Mouse (Mus musculus) thymus, postnatal 14 days (tissue): Measurements from ENCODE around the gene Ankrd12.

Experiments
- DNase-seq: peaks from one replicate; pipeline ENCODE4 v3.0.0; 2021

Gene Ankrd12

DNA sequence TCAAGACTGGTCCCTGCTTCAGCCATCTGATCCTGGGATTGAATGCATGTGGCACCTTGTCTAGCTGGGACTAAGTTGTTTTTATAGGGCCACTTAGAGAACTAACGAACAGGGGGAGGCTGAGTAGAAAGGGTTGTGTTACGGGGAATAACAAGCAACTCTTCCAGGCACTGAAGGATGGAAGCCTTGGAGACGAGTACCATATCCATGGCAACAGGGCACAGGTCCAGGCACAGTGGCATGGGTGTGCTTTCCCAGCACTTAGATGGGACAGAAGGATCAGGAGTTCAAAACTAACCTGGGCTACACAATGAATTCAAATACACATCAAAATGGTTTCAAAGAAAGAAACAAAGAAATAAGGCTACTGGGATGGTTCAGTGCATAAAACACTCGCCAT, 149.8 kb downstream of the Ankrd12 start:
- DNase-seq, result no peak

DNA sequence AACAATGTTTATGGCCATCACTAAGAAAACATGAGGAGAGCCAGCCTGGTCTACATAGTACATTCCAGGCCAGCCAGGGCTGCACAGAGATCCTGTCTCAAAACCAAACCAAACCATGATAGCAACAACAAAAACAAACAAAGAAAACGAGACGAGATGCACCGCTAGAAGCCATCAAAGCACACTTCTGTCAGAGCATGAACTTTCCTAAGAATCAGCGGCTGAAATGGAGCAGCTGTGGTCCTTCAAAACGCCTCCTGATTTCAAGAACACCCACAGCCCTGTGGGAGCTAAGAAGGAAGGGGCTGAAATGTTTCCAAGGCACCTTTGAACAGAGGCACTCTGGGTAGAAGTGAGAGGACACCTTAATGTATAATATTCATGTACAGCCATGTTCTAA, 152.7 kb downstream of the Ankrd12 start:
- DNase-seq, result no peak

DNA sequence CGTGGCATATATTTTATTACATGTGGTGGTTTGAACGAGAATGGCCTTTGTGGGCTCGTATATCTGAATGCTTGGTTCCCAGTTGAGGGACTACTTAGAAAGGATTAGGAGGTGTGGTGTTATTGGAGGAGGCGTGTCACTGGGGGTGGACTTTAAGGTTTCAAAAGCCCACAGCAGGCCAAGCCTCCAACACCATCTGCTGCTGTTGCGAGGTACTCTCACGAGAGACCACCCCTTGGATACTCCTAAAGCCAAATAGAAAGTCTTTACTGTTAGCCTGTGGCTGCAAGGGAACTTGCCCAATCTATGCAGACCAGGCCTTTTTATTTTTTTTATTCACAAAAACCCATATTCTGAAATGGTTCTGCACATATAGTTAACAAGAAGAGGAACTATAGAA, 154.9 kb downstream of the Ankrd12 start:
- no peak for DNase-seq

DNA sequence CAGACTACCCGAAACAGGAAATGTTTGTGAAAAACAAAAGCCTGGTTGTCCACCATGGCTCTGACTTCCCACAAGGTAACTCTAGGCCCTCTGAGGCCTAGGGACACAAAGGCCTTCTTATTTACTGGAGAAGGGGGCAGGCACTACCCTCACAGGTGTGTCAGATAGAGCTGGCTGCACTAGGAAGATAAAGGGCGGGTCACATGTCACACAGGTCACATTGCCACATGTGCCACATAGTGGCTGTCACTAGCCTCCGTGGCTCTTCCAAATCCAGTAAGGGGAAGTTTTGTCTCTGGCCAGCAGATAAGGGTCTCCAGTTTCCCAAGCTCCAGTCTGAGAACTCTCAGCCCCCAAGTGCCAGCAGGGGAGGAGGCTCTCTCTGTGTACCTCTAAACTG, 157.7 kb downstream of the Ankrd12 start:
- no peak for DNase-seq

DNA sequence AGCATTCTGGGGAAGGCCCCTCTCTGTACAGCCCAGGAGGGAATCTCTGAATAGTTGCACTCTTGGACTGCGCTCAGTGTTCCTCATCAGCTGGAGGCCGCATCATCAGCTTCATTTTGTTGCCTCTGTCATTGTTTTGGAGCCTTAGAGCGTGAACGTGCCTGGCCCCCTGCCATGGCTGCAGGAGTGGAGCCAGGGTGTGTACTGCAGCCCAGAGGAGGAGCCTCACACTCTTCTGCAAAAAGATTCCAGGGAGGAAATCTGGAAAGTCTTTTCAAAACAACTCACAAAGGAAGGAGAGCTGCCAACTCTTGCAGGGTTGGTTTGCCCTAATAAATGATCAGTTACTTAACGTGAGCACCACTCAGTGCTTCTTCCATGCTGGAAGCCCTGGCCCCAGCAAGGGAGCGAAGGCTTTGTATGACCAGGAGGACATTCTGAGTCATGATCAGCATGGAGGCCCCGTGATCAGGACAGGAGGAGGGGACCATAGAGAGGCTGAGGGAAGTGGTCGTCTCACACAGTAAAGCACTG, 160.7 kb downstream of the Ankrd12 start:
- no peak for DNase-seq
